Mouse (Mus musculus) MEL (cell line): ENCODE measurements around the gene Ptger1. TPM values are rescaled to one million over a fixed set of nuclear protein-coding genes. Genes with fewer than 3 reads are reported as not detected.

Source experiments
- DNase-seq: peaks from one replicate; pipeline ENCODE4 v3.0.0; 2011; ENCODE audit warnings: low read depth, low spot score
- H3K27ac ChIP-seq: 2 replicates; pipeline ENCODE4 v1.5.1; 2012; ENCODE audit warnings: low read depth, mild to moderate bottlenecking, control low read depth, low read length, moderate library complexity; ENCODE audit not compliant: control insufficient read depth
- H3K27me3 ChIP-seq, 2 experiments: fragments of 150-350 bp in 1 of 2; sonication (generic) in 1 of 2; 2 replicates each; pipeline ENCODE4 v1.6.1; 2012; ENCODE audit warnings: low read length in 2 of 2, mild to moderate bottlenecking in 2 of 2, improper control_type of control experiment in 1 of 2, moderate library complexity in 1 of 2; ENCODE audit not compliant: insufficient read depth in 2 of 2, control insufficient read depth in 1 of 2
- H3K36me3 ChIP-seq, 2 experiments: 2 replicates each; pipeline ENCODE4 v1.6.1; 2012 to 2014; ENCODE audit warnings: low read length in 2 of 2, improper control_type of control experiment in 1 of 2, inconsistent platforms in 1 of 2, mild to moderate bottlenecking in 1 of 2; ENCODE audit not compliant: insufficient read depth in 2 of 2, control insufficient read depth in 1 of 2
- H3K4me1 ChIP-seq, 2 experiments: fragments of 150-350 bp in 1 of 2; sonication (generic) in 1 of 2; 2 replicates each; pipeline ENCODE4 v1.6.1; 2012; ENCODE audit warnings: low read length in 2 of 2, improper control_type of control experiment in 1 of 2, mild to moderate bottlenecking in 1 of 2; ENCODE audit not compliant: insufficient read depth in 2 of 2, control insufficient read depth in 1 of 2
- H3K4me3 ChIP-seq, 2 experiments: fragments of 150-350 bp in 1 of 2; sonication (generic) in 1 of 2; 2 replicates each; pipeline ENCODE4 v1.5.1; 2012; ENCODE audit warnings: low read depth in 2 of 2, low read length in 2 of 2, mild to moderate bottlenecking in 2 of 2, moderate library complexity in 2 of 2, control low read depth in 1 of 2, improper control_type of control experiment in 1 of 2; ENCODE audit not compliant: control insufficient read depth in 1 of 2, insufficient read depth in 1 of 2
- H3K79me2 ChIP-seq: 2 replicates; pipeline ENCODE4 v1.6.1; 2012; ENCODE audit warnings: mild to moderate bottlenecking, low read length, moderate library complexity; ENCODE audit not compliant: control insufficient read depth, poor library complexity, insufficient read depth
- H3K9ac ChIP-seq: 2 replicates; pipeline ENCODE4 v1.6.1; 2012; ENCODE audit warnings: low read depth, mild to moderate bottlenecking, control low read depth, low read length, moderate library complexity; ENCODE audit not compliant: control insufficient read depth, poor library complexity, severe bottlenecking
- H3K9me3 ChIP-seq: fragments of 150-350 bp; sonication (generic); replicated peaks from 2 replicates; pipeline ENCODE4 v1.6.1; 2012; ENCODE audit warnings: mild to moderate bottlenecking, low read length, improper control_type of control experiment, moderate library complexity; ENCODE audit not compliant: insufficient read depth
- BHLHE40 ChIP-seq: IDR thresholded peaks from 2 replicates; pipeline ENCODE4 v1.6.1; 2012; ENCODE audit warnings: low read depth, mild to moderate bottlenecking, inconsistent platforms, low read length, improper control_type of control experiment, borderline replicate concordance
- CHD1 ChIP-seq: IDR thresholded peaks from 2 replicates; pipeline ENCODE4 v1.6.1; 2012; ENCODE audit warnings: low read depth, mild to moderate bottlenecking, inconsistent platforms, low read length, improper control_type of control experiment
- CTCF ChIP-seq, 3 experiments: IDR thresholded peaks in 2 of 3; conservative IDR thresholded peaks in 1 of 3; 2 replicates each; pipeline ENCODE4 v1.5.1; 2011 to 2012; ENCODE audit warnings: low read length in 3 of 3, low read depth in 2 of 3, mild to moderate bottlenecking in 2 of 3, improper control_type of control experiment in 1 of 3, inconsistent platforms in 1 of 3, mixed read lengths in 1 of 3, moderate library complexity in 1 of 3; ENCODE audit not compliant: control insufficient read depth in 1 of 3, insufficient read depth in 1 of 3, poor library complexity in 1 of 3, severe bottlenecking in 1 of 3
- E2F4 ChIP-seq: IDR thresholded peaks from 2 replicates; pipeline ENCODE4 v1.6.1; 2011; ENCODE audit warnings: low read depth, low read length, improper control_type of control experiment, borderline replicate concordance
- ELF1 ChIP-seq: IDR thresholded peaks from 2 replicates; pipeline ENCODE4 v1.6.1; 2014; ENCODE audit warnings: low read depth, mild to moderate bottlenecking, inconsistent platforms, low read length, improper control_type of control experiment, moderate library complexity
- EP300 ChIP-seq, 2 experiments: IDR thresholded peaks; 2 replicates each; pipeline ENCODE4 v1.6.1; 2011; ENCODE audit warnings: improper control_type of control experiment in 2 of 2, low read length in 2 of 2, low read depth in 1 of 2, mild to moderate bottlenecking in 1 of 2
- GABPA ChIP-seq: IDR thresholded peaks from 2 replicates; pipeline ENCODE4 v1.6.1; 2012; ENCODE audit warnings: low read depth, mild to moderate bottlenecking, inconsistent platforms, low read length, improper control_type of control experiment, moderate library complexity
- GATA1 ChIP-seq: IDR thresholded peaks from 2 replicates; pipeline ENCODE4 v1.6.1; 2011; ENCODE audit warnings: low read depth, low read length, improper control_type of control experiment
- HCFC1 ChIP-seq: IDR thresholded peaks from 2 replicates; pipeline ENCODE4 v1.6.1; 2012; ENCODE audit warnings: low read depth, mild to moderate bottlenecking, inconsistent platforms, low read length, improper control_type of control experiment, moderate library complexity
- KAT2A ChIP-seq: conservative IDR thresholded peaks from 2 replicates; pipeline ENCODE4 v1.6.1; 2012; ENCODE audit warnings: low read depth, low read length, improper control_type of control experiment, inconsistent platforms
- MAX ChIP-seq: IDR thresholded peaks from 2 replicates; pipeline ENCODE4 v1.6.1; 2011; ENCODE audit warnings: low read length, improper control_type of control experiment
- MXI1 ChIP-seq: IDR thresholded peaks from 2 replicates; pipeline ENCODE4 v1.6.1; 2011; ENCODE audit warnings: mild to moderate bottlenecking, low read depth, low read length, improper control_type of control experiment
- NELFE ChIP-seq: IDR thresholded peaks from 2 replicates; pipeline ENCODE4 v1.6.1; 2011; ENCODE audit warnings: low read depth, low read length, improper control_type of control experiment
- NRF1 ChIP-seq: IDR thresholded peaks from 2 replicates; pipeline ENCODE4 v1.6.1; 2014; ENCODE audit warnings: low read depth, mild to moderate bottlenecking, inconsistent platforms, low read length, improper control_type of control experiment, moderate library complexity; ENCODE audit not compliant: poor library complexity, insufficient read depth, severe bottlenecking
- POLR2AphosphoS2 ChIP-seq: IDR thresholded peaks from 2 replicates; pipeline ENCODE4 v1.6.1; 2011; ENCODE audit warnings: low read length, improper control_type of control experiment
- RCOR1 ChIP-seq: IDR thresholded peaks from 2 replicates; pipeline ENCODE4 v1.6.1; 2012; ENCODE audit warnings: low read depth, mild to moderate bottlenecking, inconsistent platforms, low read length, improper control_type of control experiment
- TBP ChIP-seq: IDR thresholded peaks from 2 replicates; pipeline ENCODE4 v1.8.0; 2011; ENCODE audit warnings: low read depth, low read length, improper control_type of control experiment
- TCF12 ChIP-seq: IDR thresholded peaks from 2 replicates; pipeline ENCODE4 v1.6.1; 2014; ENCODE audit warnings: low read depth, mild to moderate bottlenecking, inconsistent platforms, low read length, improper control_type of control experiment, moderate library complexity
- USF2 ChIP-seq, 2 experiments: IDR thresholded peaks; 2 replicates each; pipeline ENCODE4 v1.6.1; 2011 to 2012; ENCODE audit warnings: improper control_type of control experiment in 2 of 2, low read length in 2 of 2, borderline replicate concordance in 1 of 2, inconsistent platforms in 1 of 2, low read depth in 1 of 2, mild to moderate bottlenecking in 1 of 2; ENCODE audit not compliant: insufficient read depth in 1 of 2
- ZKSCAN1 ChIP-seq: IDR thresholded peaks from 2 replicates; pipeline ENCODE4 v1.6.1; 2012; ENCODE audit warnings: low read depth, mild to moderate bottlenecking, inconsistent platforms, low read length, improper control_type of control experiment, moderate library complexity
- polyA plus RNA-seq, 2 experiments: library from polyadenylated mRNA; stranded (reverse) in 1 of 2; unstranded in 1 of 2; fragments of >175 nt in 1 of 2; fragments of >200 nt in 1 of 2; gene quantifications; 2 replicates each; pipeline versions ENCODE4 v1.2.1 to v1.2.4; 2012; ENCODE audit warnings: low replicate concordance in 2 of 2, low read depth in 1 of 2; ENCODE audit not compliant: insufficient read length in 2 of 2, insufficient read depth in 1 of 2, missing spikeins in 1 of 2
- total RNA-seq: library from RNA; depleted of rRNA; stranded (reverse); fragments of 300-350 nt; gene quantifications from 2 replicates; pipeline ENCODE4 v1.2.3, GENCODE M21; 2012

Ptger1 gene
- total and polyA plus RNA-seq, 3 experiments = 3.1 to 4.0 TPM; not detected in 1

DNA sequence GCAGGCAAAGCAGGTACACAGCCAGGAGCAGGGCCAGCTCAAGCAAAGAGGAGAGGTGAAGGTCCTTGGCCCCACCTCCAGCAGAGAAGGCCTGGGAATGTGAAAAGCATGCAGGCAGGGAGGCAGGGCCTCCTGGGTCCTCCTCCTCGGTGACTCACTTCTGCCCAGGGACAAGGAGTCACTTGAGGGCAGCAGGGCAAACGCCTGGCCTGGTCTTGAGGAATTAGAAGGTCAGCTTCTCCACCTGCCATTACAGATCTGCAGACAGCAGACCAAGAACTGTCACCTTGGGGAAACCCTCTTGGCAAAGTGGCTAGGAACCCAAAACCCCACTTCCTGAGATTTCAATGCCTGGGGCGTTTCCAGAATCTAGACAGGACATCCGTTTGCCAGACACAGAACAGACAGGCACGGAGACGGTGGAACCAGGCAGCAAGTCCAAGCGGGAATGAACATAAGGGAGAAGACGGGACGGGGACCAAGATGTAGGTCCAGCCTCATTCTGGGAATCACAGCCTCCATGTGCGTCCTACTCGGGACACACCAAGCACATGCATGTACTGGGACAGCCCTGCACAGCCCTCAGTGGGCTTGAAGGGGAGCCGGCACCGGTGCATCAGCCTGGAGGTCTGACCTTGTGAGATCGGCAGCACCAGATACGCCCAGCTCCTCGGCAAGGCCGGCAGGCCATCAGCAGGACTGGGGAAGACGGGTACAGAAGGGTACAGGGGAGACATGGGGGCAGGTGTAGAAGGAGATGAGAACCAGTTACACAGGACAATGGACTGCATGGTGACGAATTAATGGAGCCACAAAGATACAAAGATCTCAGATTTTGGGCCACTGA lies 31.1 kb downstream of the Ptger1 start:
- Histone ChIP-seq H3K27me3 (no peaks in the 10 kb centered on the region), H3K36me3 (peaks cover 0 to 19% of the 10 kb centered on the region in 2 experiments; a peak in 2 of 4 replicates), H3K79me2 (peaks cover 37% of the 10 kb centered on the region), H3K4me1 (peaks cover 8 to 43% of the 10 kb centered on the region in 2 experiments), H3K4me3 (peak overlapping the region; percentile 90 to 98), H3K27ac (no peak overlapping the region), H3K9me3 (no peaks in the 10 kb centered on the region), H3K9ac (peak overlapping the region; percentile 94)
- no peak for DNase-seq
- TF ChIP-seq ZKSCAN1 = no peak
- no peak for TF ChIP-seq EP300 (IDR thresholded peaks at IDR 0.05; ENCODE audit: low read depth in 1 of 2, low read length in 2 of 2)
- no peak for TF ChIP-seq MXI1
- no peak for TF ChIP-seq TBP
- TF ChIP-seq CHD1 = no peak
- no peak for TF ChIP-seq NRF1
- no peak for TF ChIP-seq USF2 (IDR thresholded peaks at IDR 0.05; ENCODE audit: borderline replicate concordance in 1 of 2, insufficient read depth in 1 of 2, low read depth in 1 of 2, low read length in 2 of 2)
- no peak for TF ChIP-seq NELFE
- TF ChIP-seq GABPA = no peak
- TF ChIP-seq POLR2AphosphoS2 = no peak
- TF ChIP-seq GATA1 = no peak
- no peak for TF ChIP-seq RCOR1
- TF ChIP-seq E2F4 = no peak
- no peak for TF ChIP-seq HCFC1
- TF ChIP-seq KAT2A = no peak
- no peak for TF ChIP-seq MAX
- TF ChIP-seq ELF1 = no peak
- TF ChIP-seq TCF12 = no peak
- TF ChIP-seq BHLHE40 = no peak
- TF ChIP-seq CTCF (IDR thresholded peaks at IDR 0.05 in 2 of 3, conservative IDR thresholded peaks at IDR 0.05 in 1 of 3; ENCODE audit: control insufficient read depth in 1 of 3, insufficient read depth in 1 of 3, low read depth in 2 of 3, low read length in 3 of 3, poor library complexity in 1 of 3, severe bottlenecking in 1 of 3) = no peak
